Mouse (Mus musculus): ENCODE measurements around the gene Cib3.

Cib3 gene

GRCm38 (mm10) chr8:72212751-72213150, at the start of gene Cib3:
Gene Cib3, minus strand, starts transcription at chr8:72212837.
- DNase-seq (ENCODE audit: low spot score), result no peak

GRCm38 (mm10) chr8:72261872-72262271, 49.2 kb upstream of the Cib3 start:
- no peak for DNase-seq (ENCODE audit: low spot score)

- DNase-seq (ENCODE audit: low spot score), result no peak
These were observed 48.8 kb upstream of the Cib3 start for GRCm38 (mm10) chr8:72261431-72261830.

- peak; percentile 36 for DNase-seq (ENCODE audit: low spot score)
These were observed 48.4 kb upstream of the Cib3 start for GRCm38 (mm10) chr8:72261019-72261418.

- DNase-seq (ENCODE audit: low spot score), result no peak
These were observed 47.9 kb upstream of the Cib3 start for GRCm38 (mm10) chr8:72260585-72260984.

- DNase-seq (ENCODE audit: low spot score), result no peak
These were observed 47.2 kb upstream of the Cib3 start for GRCm38 (mm10) chr8:72259862-72260261.

GRCm38 (mm10) chr8:72257902-72258238, 45.2 kb upstream of the Cib3 start:
- no peak for DNase-seq (ENCODE audit: low spot score)

- no peak for DNase-seq (ENCODE audit: low spot score)
These were observed 44.7 kb upstream of the Cib3 start for GRCm38 (mm10) chr8:72257171-72257901.

- DNase-seq (ENCODE audit: low spot score), result no peak
These were observed 32.0 kb upstream of the Cib3 start for GRCm38 (mm10) chr8:72244610-72245009.

GRCm38 (mm10) chr8:72242226-72242625, 29.6 kb upstream of the Cib3 start:
- DNase-seq (ENCODE audit: low spot score), result no peak

GRCm38 (mm10) chr8:72240951-72241350, 28.3 kb upstream of the Cib3 start:
- no peak for DNase-seq (ENCODE audit: low spot score)

- DNase-seq (ENCODE audit: low spot score), result no peak
These were observed 27.7 kb upstream of the Cib3 start for GRCm38 (mm10) chr8:72240403-72240763.

GRCm38 (mm10) chr8:72239499-72240402, 27.1 kb upstream of the Cib3 start, which contains the start of gene Ap1m1:
Gene Ap1m1, plus strand, starts transcription at chr8:72240018.
- peak; percentile 90 for DNase-seq (ENCODE audit: low spot score)

- no peak for DNase-seq (ENCODE audit: low spot score)
These were observed 10.0 kb upstream of the Cib3 start for GRCm38 (mm10) chr8:72222656-72223055.

GRCm38 (mm10) chr8:72220758-72221157, 8.1 kb upstream of the Cib3 start:
- no peak for DNase-seq (ENCODE audit: low spot score)

- peak; percentile 75 for DNase-seq (ENCODE audit: low spot score)
These were observed 7.1 kb upstream of the Cib3 start, which contains the start of gene Fam32a for GRCm38 (mm10) chr8:72219541-72220363. Gene Fam32a, plus strand, starts transcription at chr8:72219730.

- no peak for DNase-seq (ENCODE audit: low spot score)
These were observed 6.3 kb upstream of the Cib3 start for GRCm38 (mm10) chr8:72218781-72219540.

GRCm38 (mm10) chr8:72215871-72216270, 3.2 kb upstream of the Cib3 start:
- no peak for DNase-seq (ENCODE audit: low spot score)

GRCm38 (mm10) chr8:72215060-72215459, 2.4 kb upstream of the Cib3 start:
- DNase-seq (ENCODE audit: low spot score), result no peak

GRCm38 (mm10) chr8:72213536-72213935, 899 bp upstream of the Cib3 start, which contains the start of gene Gm11034:
Gene Gm11034, minus strand, starts transcription at chr8:72213636.
- no peak for DNase-seq (ENCODE audit: low spot score)

GRCm38 (mm10) chr8:72211846-72212245, 791 bp downstream of the Cib3 start:
- DNase-seq (ENCODE audit: low spot score), result no peak
